Mouse (Mus musculus): ENCODE results near the gene Kxd1.

Gene Kxd1

DNA sequence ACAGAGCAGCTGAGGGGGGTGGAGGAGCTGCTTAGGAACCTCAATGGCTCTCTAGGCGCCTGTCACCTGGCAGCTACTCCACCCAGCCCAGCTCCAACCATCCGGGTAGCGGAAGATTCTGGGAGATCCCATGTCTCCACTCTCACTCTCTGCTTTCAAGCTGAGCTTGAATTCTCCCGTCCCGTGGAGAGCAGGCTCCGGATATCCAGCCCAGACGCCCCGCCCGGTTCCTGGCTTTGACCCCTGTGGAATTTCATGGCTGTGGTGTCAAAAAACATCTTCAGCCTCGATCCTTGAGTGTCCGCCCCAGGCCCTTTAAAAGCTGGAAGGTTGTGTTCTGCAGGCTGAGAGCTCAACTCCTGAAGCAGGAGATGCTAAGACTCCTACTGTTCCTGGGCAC is 61.0 kb downstream of the Kxd1 start:
- peak; percentile 58 to 65 for DNase-seq

DNA sequence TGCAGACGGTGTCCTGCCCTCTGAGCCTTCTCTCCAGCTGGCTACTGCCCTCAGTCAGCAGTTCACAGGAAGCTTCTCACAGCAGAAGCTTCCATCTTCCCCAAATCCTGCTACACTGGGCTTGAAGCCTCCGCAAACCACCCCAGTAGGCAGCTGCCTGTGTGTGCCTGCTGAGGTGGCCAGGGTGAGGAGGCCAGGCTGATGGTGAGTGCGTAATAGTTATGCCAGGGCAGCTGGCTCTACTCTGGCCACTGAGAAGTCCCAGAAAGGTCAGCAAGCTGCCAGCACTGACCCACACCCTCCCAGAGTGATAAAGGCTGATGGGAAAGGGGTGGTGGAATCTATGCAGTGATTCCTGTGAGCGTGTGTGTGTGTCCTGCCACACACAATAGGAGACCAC is 61.5 kb downstream of the Kxd1 start:
- no peak for DNase-seq

DNA sequence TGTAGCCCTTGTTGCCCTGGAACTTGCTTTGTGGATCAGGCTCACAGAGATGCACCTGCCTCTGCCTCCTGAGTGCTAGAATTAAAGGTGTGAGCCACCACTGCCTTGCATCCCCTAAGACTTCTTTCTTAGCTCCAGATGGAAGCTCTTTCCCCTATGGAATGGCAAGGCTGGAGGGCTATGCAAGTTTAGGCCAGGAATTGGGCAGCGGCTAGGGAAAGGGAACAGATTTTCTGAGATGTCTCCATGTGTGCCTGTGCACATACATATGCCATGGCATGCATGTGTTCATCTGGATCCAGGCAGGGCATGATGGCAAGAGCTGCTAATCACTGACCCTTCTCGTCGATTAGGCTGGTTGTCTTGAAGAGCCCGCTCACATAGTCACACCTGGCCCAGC is 62.1 kb downstream of the Kxd1 start:
- no peak for DNase-seq

DNA sequence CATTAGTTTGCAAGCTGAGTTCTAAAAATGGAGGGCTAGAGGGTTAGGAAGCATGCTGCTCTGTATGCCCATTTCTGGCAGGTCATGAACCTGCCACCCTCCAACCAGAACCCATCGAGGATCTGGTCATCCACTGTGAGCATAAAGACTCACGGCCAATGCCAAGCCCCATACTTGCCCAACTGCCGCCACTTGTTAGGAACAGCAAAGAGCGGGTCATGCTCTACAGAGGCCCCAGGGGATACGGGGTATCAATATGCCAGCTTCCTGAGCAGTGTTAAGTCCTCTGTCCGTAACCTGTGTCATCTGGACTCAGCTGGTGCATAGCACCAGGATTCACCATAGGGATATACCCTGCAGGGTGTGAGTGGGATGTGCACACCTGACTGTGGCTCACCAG is 63.6 kb downstream of the Kxd1 start:
- DNase-seq: no peak

DNA sequence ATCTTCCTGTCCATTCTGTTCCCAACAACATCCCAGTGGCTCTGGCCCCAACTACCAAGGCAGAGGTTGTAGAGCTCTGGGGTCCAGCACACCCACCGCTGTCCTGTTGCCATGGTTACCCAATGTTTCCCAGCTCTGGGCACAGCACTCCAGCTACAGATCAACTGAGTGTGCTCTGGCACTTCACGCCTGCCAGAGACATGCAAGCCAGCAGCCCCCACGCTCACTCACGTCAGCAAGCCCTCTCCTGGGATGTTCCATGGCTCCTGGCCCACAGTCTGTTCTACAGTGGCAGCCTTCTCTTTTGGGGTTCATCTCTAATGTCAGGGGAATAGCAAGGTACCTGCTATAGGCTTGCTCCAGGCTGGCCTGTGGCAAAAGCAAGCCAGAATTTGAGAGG is 64.5 kb downstream of the Kxd1 start:
- DNase-seq: no peak

DNA sequence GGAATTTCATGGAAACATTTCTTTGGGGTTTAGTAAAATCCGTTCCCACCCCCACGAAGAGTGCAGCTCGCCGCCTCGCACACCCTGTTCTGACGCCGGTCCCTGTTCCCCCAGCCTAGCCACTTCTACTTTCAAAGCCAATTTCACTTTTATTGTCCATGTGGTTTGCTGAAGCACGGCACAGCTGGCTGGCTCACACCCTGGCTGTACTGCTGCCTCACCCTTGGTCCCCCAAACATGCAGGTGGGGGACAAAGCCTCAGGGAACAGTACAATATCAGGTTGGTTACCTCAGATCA is 65.3 kb downstream of the Kxd1 start:
- no peak for DNase-seq

DNA sequence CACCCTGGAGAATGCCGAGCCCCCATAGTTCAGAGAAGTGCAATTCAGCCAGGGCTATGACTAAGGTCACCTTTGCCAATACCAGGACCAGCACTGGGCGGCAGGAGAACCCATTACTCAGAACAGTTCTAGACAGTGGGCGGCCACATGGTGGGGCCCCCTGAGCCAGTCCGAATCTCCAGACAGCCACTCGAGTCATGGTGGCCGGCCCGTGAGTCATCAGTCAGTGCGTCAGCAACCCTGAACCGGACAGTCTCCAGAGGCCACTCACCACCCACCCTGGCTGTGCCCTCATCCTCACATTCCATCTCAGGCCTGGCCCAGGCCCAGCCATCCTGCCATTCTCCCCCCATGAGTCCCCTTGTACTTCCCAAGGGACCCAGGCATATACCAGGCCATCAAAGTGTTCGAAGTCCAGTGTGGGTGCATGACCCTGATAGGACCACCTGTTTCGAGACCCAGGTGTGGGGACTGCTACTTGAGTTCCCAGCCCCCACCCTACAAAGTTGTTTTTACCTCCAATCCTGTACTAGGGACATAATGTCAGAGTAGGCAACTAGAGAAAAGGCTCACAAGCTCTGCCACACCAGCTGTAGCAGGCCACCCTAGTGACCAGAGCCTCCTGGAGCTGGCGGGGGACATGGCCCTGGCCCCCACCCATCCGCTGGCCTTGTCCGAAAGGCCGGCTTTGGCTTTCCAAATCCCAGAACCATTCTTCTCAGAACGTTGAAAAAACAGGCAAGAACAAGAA is 65.8 kb downstream of the Kxd1 start:
- DNase-seq: no peak

DNA sequence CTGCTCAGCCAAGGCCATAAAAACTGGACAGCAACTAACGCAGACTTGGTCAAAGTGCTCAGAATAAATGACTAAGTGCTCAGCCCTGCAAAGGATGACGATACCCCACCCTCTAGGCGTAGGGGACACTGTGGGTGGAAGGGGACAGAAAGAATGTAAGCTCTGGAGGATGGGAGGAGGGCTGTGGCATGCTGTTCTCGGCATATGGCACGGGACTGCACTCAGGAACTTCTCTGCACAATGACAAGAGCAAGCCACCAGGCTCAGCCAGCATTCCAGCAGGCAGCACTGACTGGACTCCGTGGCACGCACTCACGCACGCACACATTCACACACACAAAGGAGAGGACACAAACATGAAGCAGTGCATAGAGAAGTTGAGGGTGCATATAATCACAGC is 67.2 kb downstream of the Kxd1 start:
- no peak for DNase-seq

DNA sequence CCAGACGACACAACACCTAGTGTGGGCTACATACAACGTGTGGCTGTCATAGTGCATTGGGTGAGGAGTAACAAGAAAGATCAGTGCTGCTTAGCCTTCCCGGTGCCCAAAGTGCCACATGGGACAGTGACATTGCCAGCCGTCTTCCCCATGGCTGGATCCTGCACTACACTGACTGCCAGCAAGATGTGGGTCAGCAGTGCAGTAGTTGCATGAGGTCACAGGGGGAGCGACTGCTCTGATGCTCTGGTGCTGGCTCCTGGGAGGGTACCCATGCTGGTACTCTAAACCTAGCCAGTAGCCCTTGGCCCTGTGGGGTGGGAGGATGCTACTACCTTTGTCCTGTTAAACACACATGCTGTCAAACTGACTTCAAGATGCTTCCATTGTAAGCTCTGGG is 67.6 kb downstream of the Kxd1 start:
- DNase-seq: no peak

DNA sequence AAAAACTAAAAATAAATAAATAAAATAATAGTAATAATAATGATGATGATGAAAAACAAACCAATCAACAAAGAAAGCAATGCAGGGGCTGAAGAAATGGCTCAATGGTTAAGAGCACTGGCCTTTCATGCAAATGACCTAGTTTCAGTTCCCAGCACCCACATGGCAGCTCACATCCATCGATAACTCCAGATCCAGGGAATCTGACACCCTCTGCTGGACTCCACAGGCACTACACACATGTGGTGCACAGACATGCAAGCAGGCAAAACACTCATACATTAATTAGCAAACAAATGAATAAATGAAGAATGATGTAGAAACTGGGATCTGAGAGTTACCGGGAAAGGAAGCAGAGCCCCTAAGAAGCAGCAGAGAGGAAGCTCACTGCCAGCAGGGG is 68.1 kb downstream of the Kxd1 start:
- no peak for DNase-seq

DNA sequence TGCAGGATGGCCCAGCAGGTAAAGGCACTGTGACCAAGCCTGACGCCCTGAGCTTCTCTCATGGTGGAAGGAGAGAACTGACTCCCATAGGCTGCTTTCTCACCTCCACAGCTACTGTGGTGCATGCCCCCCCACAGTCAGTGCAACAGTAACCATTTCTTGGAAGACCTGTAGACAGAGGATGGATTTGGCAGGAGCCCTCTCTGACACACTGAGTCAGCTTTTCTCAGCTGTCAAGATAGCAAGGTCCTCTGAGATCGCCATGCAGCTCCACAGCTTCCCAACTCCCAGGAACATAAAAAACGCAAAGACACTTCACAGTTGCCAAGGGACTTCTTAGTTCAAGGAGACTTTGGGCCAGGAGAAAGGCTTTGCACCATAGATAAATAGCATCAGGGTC is 69.3 kb downstream of the Kxd1 start:
- no peak for DNase-seq

Data from kidney, postnatal 4 days (tissue).